Mouse (Mus musculus) C2C12 (cell line): ENCODE measurements around the gene Gm47996.

Source experiments
- CTCF ChIP-seq: IDR thresholded peaks from one replicate; pipeline ENCODE4 v1.5.1; 2011; ENCODE audit not compliant: control insufficient read depth, insufficient read depth, insufficient read length
- MAX ChIP-seq: IDR thresholded peaks from one replicate; pipeline ENCODE4 v1.6.1; 2011; ENCODE audit warnings: mild to moderate bottlenecking, control low read depth
- MYOD1 ChIP-seq: IDR thresholded peaks from one replicate; pipeline ENCODE4 v1.6.1; 2011; ENCODE audit warnings: low read depth; ENCODE audit not compliant: control insufficient read depth, insufficient read length
- USF1 ChIP-seq: IDR thresholded peaks from one replicate; pipeline ENCODE4 v1.6.1; 2011; ENCODE audit warnings: low read depth, mild to moderate bottlenecking, control low read depth, moderate library complexity

DNA sequence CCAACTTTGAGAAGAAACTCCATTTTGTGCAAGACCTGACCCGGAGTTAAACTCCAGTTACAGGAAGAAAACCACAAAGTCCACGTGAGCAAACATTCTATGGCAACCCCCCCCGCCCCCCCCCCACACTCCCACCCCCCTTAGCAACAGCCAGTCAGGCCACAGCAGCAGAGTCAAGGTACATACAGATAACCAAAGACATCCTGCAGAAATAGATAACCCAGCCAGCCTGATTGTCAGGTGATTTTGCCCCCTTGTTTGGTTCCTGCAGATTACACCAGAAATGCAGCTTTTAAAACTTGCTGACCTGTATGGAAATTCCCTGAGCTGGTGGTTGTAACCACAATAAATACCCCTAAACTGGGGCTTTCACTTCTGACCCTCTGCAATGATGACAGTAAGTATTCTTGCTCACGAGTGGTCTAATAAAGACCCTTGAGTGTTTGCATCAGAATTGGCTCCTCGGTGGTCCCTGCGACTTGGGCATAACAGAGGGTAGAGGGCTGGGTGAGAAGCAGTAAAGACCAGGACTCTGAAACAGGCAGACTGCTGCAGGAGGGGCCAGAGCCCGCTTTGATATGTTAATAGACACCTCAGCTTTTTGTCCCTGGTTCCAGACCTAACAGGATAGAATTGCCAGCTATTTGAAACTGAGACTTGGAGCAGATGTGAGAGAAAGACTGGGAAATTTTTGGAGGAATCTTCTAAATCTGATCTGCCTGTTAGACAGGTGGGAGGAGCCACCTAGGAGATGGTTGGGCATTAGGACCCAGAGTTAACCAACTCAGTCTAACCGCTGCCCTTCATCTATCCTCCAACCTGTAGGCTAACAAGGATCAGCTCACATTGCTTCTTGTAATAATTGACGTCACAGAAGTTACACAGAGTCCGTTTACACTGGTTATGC is 32.6 kb upstream of the Gm47996 start:
- TF ChIP-seq CTCF (no peak), MYOD1 (no peak), MAX (no peak), USF1 (no peak)
